Mouse (Mus musculus) thymus, adult 2 months (tissue): ENCODE measurements around the gene Kctd5.

Experiments
- CTCF ChIP-seq: fragments of 200-500 bp; IDR thresholded peaks from 2 replicates; pipeline ENCODE4 v1.5.1; 2012; ENCODE audit warnings: mild to moderate bottlenecking, control low read depth, low read length, moderate library complexity, borderline replicate concordance; ENCODE audit not compliant: control insufficient read depth, poor library complexity, insufficient read depth; ENCODE audit errors: extremely low read depth
- POLR2A ChIP-seq: fragments of 200-500 bp; IDR thresholded peaks from 2 replicates; pipeline ENCODE4 v1.6.1; 2012; ENCODE audit warnings: mild to moderate bottlenecking, low read length, control low read depth, moderate library complexity; ENCODE audit not compliant: control insufficient read depth, poor library complexity, insufficient read depth; ENCODE audit errors: extremely low read depth

DNA sequence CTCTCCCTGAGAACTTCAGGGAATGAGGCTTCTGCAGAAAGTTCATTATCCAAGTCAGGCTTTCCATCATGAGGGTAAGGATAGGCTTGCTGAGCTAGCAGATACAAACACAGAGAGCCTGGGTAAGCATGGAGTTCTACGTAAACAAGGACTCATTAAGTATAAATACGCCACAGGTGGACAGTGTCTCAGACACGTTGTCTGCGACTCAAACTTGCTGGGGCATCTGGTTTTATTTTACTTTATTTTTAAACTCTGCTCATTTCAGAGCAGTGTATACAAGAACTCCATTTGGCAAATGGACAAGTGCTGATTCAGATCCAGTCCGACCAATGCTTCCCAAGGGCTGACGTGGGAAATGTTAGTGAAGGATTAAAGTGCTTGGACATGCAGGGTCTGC is 52.6 kb downstream of the Kctd5 start:
- no peak for TF ChIP-seq POLR2A
- TF ChIP-seq CTCF = no peak
